Mouse (Mus musculus): Measurements from ENCODE around the gene Fars2. TPM values are rescaled to one million over a fixed set of nuclear protein-coding genes. Genes with fewer than 3 reads are reported as not detected.

The Fars2 gene
- total and polyA plus RNA-seq, 2 experiments from 2014 or later = 30.3 to 30.6 TPM

DNA sequence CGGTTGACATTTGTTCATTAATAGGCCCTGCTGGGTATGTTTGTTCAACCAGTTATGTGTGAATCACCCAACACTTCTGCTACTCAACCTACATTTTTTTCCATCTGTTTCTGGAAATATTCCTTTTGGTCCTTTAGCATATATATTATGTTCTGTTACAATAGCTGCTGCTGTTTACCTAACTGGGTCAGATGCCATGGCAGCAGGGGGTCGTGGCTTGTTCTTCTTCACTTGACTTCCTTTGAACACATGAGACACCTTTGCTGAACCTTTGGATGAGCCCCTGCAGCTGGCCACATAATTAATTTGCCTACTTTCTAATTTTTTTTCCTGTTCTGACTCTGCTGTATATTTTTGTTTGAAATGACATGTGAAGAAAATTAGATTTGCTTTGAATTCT lies 475.1 kb downstream of the Fars2 start:
- H3K27me3 ChIP-seq (ENCODE audit: insufficient read depth, low read length) = no peaks in the 10 kb centered on the region
- H3K9ac ChIP-seq (replicated peaks; ENCODE audit: low read length, poor library complexity, severe bottlenecking) = no peak overlapping the region
- no peak overlapping the region for H3K4me2 ChIP-seq (ENCODE audit: low read depth, low read length, poor library complexity, severe bottlenecking)
- DNase-seq (ENCODE audit: low spot score) (no peak), ATAC-seq (ENCODE audit: low FRiP score) (no peak)
- no peak overlapping the region for H3K27ac ChIP-seq (ENCODE audit: low read depth, low read length)
- 72% methylated on average over 2 of the region's 2 CpGs for WGBS
- no peaks in the 10 kb centered on the region for H3K9me3 ChIP-seq (ENCODE audit: low read length)
- H3K4me1 ChIP-seq (ENCODE audit: insufficient read depth, low read length) = no peaks in the 10 kb centered on the region
- H3K36me3 ChIP-seq (ENCODE audit: insufficient read depth, low read length) = no peaks in the 10 kb centered on the region
- no peak for TF ChIP-seq CTCF (IDR thresholded peaks at IDR 0.05)
- H3K4me3 ChIP-seq (ENCODE audit: low read depth, low read length) = no peak overlapping the region

DNA sequence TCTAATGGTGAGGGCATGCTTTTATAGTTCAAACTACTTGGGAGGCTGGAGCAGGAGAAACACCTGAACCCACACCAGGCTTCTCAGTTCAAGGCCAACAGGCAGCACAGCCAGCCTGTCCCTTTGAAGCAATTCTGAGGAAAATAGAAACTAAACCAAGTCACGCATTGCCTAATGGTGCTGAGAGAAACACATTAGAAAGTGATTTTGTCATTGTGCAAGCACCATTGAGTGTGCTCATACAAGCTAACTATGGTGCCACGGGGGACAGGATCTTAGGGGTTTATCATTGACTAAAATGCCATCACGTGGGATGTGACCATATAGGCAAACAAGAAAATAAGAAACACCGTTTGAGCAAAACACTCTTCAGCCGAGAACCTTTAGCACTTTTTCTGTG lies 489.5 kb downstream of the Fars2 start:
- no peaks in the 10 kb centered on the region for H3K4me1 ChIP-seq (ENCODE audit: insufficient read depth, low read length)
- no peaks in the 10 kb centered on the region for H3K27me3 ChIP-seq (ENCODE audit: insufficient read depth, low read length)
- H3K9ac ChIP-seq (replicated peaks; ENCODE audit: low read length, poor library complexity, severe bottlenecking) = no peak overlapping the region
- WGBS = 89% methylated on average over 5 of the region's 5 CpGs
- no peak overlapping the region for H3K4me2 ChIP-seq (ENCODE audit: low read depth, low read length, poor library complexity, severe bottlenecking)
- H3K27ac ChIP-seq (ENCODE audit: low read depth, low read length) = no peak overlapping the region
- no peak overlapping the region for H3K4me3 ChIP-seq (ENCODE audit: low read depth, low read length)
- DNase-seq (ENCODE audit: low spot score) = no peak
- H3K9me3 ChIP-seq (ENCODE audit: low read length) = no peaks in the 10 kb centered on the region
- H3K36me3 ChIP-seq (ENCODE audit: insufficient read depth, low read length) = no peaks in the 10 kb centered on the region
- ATAC-seq (ENCODE audit: low FRiP score) = no peak
- TF ChIP-seq CTCF (IDR thresholded peaks at IDR 0.05) = no peak

- Histone ChIP-seq H3K27me3 (ENCODE audit: insufficient read depth, low read length) (no peaks in the 10 kb centered on the region), H3K4me1 (ENCODE audit: insufficient read depth, low read length) (no peaks in the 10 kb centered on the region), H3K4me3 (ENCODE audit: low read depth, low read length) (no peak overlapping the region), H3K9me3 (ENCODE audit: low read length) (no peaks in the 10 kb centered on the region), H3K27ac (ENCODE audit: low read depth, low read length) (no peak overlapping the region), H3K4me2 (ENCODE audit: low read depth, low read length, poor library complexity, severe bottlenecking) (no peak overlapping the region), H3K9ac (replicated peaks; ENCODE audit: low read length, poor library complexity, severe bottlenecking) (no peak overlapping the region), H3K36me3 (ENCODE audit: insufficient read depth, low read length) (no peaks in the 10 kb centered on the region)
- 87% methylated on average over 4 of the region's 4 CpGs for WGBS
- no peak for TF ChIP-seq CTCF (IDR thresholded peaks at IDR 0.05)
- ATAC-seq (ENCODE audit: low FRiP score) = no peak
- no peak for DNase-seq (ENCODE audit: low spot score)
Measured at GRCm38 (mm10) chr13:36607871-36608270, 490.7 kb downstream of the Fars2 start.

DNA sequence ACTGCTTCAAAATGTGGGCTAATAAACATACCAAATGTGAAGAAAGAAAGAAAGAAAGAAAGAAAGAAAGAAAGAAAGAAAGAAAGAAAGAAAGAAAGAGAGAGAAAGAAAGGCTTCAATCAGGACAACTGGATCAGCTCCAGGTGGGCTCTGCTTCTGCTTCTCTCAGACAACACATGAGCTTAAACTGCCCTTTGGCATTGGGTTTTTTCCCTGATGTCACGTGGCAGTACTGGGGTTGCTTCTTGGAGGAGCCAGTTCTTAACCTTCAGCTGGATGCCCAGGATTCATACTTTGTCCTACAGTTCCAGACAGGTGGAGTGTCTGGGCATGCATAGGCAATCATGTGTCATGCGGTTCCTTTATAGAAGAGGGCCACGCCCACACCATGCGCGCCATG lies 493.2 kb downstream of the Fars2 start:
- WGBS = 94% methylated on average over 5 of the region's 5 CpGs
- ATAC-seq (ENCODE audit: low FRiP score) (no peak), DNase-seq (ENCODE audit: low spot score) (no peak)
- no peak for TF ChIP-seq CTCF (IDR thresholded peaks at IDR 0.05)
- Histone ChIP-seq H3K4me2 (ENCODE audit: low read depth, low read length, poor library complexity, severe bottlenecking) (no peak overlapping the region), H3K4me1 (ENCODE audit: insufficient read depth, low read length) (0 out of 2 replicates have a peak, but pooled peaks cover 2% of the 10 kb centered on the region), H3K9me3 (ENCODE audit: low read length) (no peaks in the 10 kb centered on the region), H3K27ac (ENCODE audit: low read depth, low read length) (no peak overlapping the region), H3K27me3 (ENCODE audit: insufficient read depth, low read length) (no peaks in the 10 kb centered on the region), H3K9ac (replicated peaks; ENCODE audit: low read length, poor library complexity, severe bottlenecking) (no peak overlapping the region), H3K36me3 (ENCODE audit: insufficient read depth, low read length) (no peaks in the 10 kb centered on the region), H3K4me3 (ENCODE audit: low read depth, low read length) (no peak overlapping the region)

DNA sequence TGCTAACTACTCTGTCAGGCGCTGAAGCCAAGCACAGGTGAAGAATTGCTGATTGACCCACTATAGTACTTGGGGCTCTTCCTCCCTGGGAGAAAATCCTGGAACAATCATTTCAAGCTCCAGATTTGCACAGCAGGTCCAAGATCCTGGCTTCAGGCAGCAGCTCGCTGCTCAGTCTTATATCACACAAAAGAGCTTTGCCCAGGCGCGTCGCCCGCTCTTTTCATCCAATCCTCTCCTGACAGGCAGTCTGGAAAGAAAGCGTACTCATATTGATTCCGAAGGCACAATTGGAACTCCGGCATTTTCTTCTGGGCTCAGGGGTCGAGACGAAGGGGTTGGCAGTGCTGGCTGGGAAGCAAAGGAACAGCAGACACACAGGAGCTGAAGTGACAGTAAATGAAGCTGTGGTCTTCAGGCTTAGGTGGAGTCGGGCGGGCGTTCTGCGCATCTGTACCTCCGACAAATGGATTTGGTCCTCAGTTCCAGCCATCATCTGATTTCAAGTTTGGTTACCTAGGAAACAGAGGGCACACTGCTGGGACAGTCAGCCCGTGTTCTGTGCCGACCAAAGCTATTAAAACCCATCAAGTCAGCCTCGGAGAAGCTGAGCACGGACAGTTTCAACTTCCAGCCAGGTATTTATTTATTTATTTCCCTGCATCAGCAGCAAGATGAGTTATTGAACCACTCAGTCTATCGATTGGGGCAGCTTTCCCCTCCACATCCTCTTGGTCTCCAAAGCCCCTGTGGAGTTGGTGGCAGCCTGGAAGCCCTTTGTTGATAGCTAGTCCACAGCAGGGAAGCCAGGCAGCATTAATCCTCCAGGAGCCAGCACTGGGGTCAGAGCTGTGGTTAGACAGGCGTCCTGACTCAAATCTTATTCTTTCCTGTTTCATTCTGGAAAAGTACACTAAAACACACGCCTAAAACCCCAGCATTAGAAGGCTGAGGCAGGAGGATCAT lies 495.9 kb downstream of the Fars2 start:
- DNase-seq (ENCODE audit: low spot score) (peak; percentile 70), ATAC-seq (ENCODE audit: low FRiP score) (peak; percentile 82)
- Histone ChIP-seq H3K4me1 (ENCODE audit: insufficient read depth, low read length) (0 out of 2 replicates have a peak, but pooled peaks cover 2% of the 10 kb centered on the region), H3K4me2 (ENCODE audit: low read depth, low read length, poor library complexity, severe bottlenecking) (peak overlapping the region; percentile 50), H3K9me3 (ENCODE audit: low read length) (no peaks in the 10 kb centered on the region), H3K27ac (ENCODE audit: low read depth, low read length) (peak overlapping the region; percentile 77), H3K4me3 (ENCODE audit: low read depth, low read length) (peak overlapping the region; percentile 22), H3K27me3 (ENCODE audit: insufficient read depth, low read length) (no peaks in the 10 kb centered on the region), H3K36me3 (ENCODE audit: insufficient read depth, low read length) (no peaks in the 10 kb centered on the region), H3K9ac (replicated peaks; ENCODE audit: low read length, poor library complexity, severe bottlenecking) (peak overlapping the region; percentile 39; the same call in 1 of the 2 replicates)
- TF ChIP-seq CTCF (IDR thresholded peaks at IDR 0.05) = no peak
- 7% methylated on average over 23 of the region's 23 CpGs for WGBS

Data from midbrain, postnatal 0 days (tissue).